Mouse (Mus musculus) brown adipose tissue, adult 24 weeks (tissue): ENCODE data around the gene Hcn1. TPM values are rescaled to one million over a fixed set of nuclear protein-coding genes. Genes with fewer than 3 reads are reported as not detected.

ENCODE experiments used
- H3K27ac ChIP-seq: fragments of 200-500 bp; replicated peaks from 2 replicates; pipeline ENCODE4 v1.5.1; 2012; ENCODE audit warnings: low read depth, mild to moderate bottlenecking, low read length
- H3K4me1 ChIP-seq: fragments of 200-500 bp; 2 replicates; pipeline ENCODE4 v1.6.1; 2012; ENCODE audit warnings: low read length, mixed read lengths; ENCODE audit not compliant: control insufficient read depth, insufficient read depth, insufficient read length
- H3K4me3 ChIP-seq: fragments of 200-500 bp; 2 replicates; pipeline ENCODE4 v1.5.1; 2012; ENCODE audit warnings: low read depth, mild to moderate bottlenecking, low read length, moderate library complexity; ENCODE audit not compliant: insufficient read depth
- polyA plus RNA-seq: library from polyadenylated mRNA; stranded (reverse); fragments of >200 nt; gene quantifications from 2 replicates; pipeline ENCODE4 v1.2.4, GENCODE M21; 2012; ENCODE audit not compliant: missing spikeins, insufficient read depth, insufficient read length

Hcn1 gene
- not detected in 2 replicates for polyA plus RNA-seq

- no peak within 1 kb of the TSS for H3K27ac ChIP-seq
- H3K4me3 ChIP-seq = no peak within 1 kb of the TSS; the same call in 1 of the 2 replicates
- H3K4me1 ChIP-seq = no peaks in the 10 kb centered on the region
Measured at GRCm38 (mm10) chr13:117602181-117602580, at the start of gene Hcn1. Gene Hcn1, plus strand, starts transcription at chr13:117602320.

GRCm38 (mm10) chr13:117567251-117567650 lies 34.9 kb upstream of the Hcn1 start:
- Histone ChIP-seq H3K27ac (no peak overlapping the region), H3K4me3 (no peak overlapping the region), H3K4me1 (no peaks in the 10 kb centered on the region)

- Histone ChIP-seq H3K4me3 (no peak overlapping the region), H3K27ac (no peak overlapping the region), H3K4me1 (no peaks in the 10 kb centered on the region)
Measured at GRCm38 (mm10) chr13:117571747-117572146, 30.4 kb upstream of the Hcn1 start.

- H3K27ac ChIP-seq = no peak overlapping the region
- H3K4me3 ChIP-seq = no peak overlapping the region
- H3K4me1 ChIP-seq = no peaks in the 10 kb centered on the region
Measured at GRCm38 (mm10) chr13:117594494-117595182, 7.5 kb upstream of the Hcn1 start.

GRCm38 (mm10) chr13:117595183-117595532 lies 7.0 kb upstream of the Hcn1 start:
- H3K4me1 ChIP-seq = no peaks in the 10 kb centered on the region
- no peak overlapping the region for H3K27ac ChIP-seq

GRCm38 (mm10) chr13:117601331-117601965 lies 672 bp upstream of the Hcn1 start:
- H3K4me3 ChIP-seq = no peak overlapping the region

More at GRCm38 (mm10) chr13:117595183-117595532, 7.0 kb upstream of the Hcn1 start:
- H3K4me3 ChIP-seq = no peak overlapping the region

GRCm38 (mm10) chr13:117602617-117603358 lies 668 bp downstream of the Hcn1 start:
- H3K4me3 ChIP-seq = no peak overlapping the region; the same call in 1 of the 2 replicates
- no peaks in the 10 kb centered on the region for H3K4me1 ChIP-seq
- H3K27ac ChIP-seq = no peak overlapping the region

More at GRCm38 (mm10) chr13:117601331-117601965, 672 bp upstream of the Hcn1 start:
- H3K27ac ChIP-seq = no peak overlapping the region
- H3K4me1 ChIP-seq = no peaks in the 10 kb centered on the region

GRCm38 (mm10) chr13:117603421-117603820 lies 1.3 kb downstream of the Hcn1 start:
- no peak overlapping the region for H3K4me3 ChIP-seq
- no peak overlapping the region for H3K27ac ChIP-seq
- H3K4me1 ChIP-seq = no peaks in the 10 kb centered on the region

GRCm38 (mm10) chr13:117604073-117604472 lies 2.0 kb downstream of the Hcn1 start:
- Histone ChIP-seq H3K27ac (no peak overlapping the region), H3K4me1 (no peaks in the 10 kb centered on the region), H3K4me3 (no peak overlapping the region)

GRCm38 (mm10) chr13:117604971-117605750 lies 3.0 kb downstream of the Hcn1 start:
- Histone ChIP-seq H3K4me3 (no peak overlapping the region), H3K27ac (no peak overlapping the region), H3K4me1 (no peaks in the 10 kb centered on the region)

GRCm38 (mm10) chr13:117611881-117612280 lies 9.8 kb downstream of the Hcn1 start:
- Histone ChIP-seq H3K4me1 (no peaks in the 10 kb centered on the region), H3K27ac (no peak overlapping the region), H3K4me3 (no peak overlapping the region)

GRCm38 (mm10) chr13:117619544-117619943 lies 17.4 kb downstream of the Hcn1 start:
- Histone ChIP-seq H3K27ac (no peak overlapping the region), H3K4me3 (no peak overlapping the region), H3K4me1 (no peaks in the 10 kb centered on the region)

- no peaks in the 10 kb centered on the region for H3K4me1 ChIP-seq
- H3K27ac ChIP-seq = no peak overlapping the region
- no peak overlapping the region for H3K4me3 ChIP-seq
Measured at GRCm38 (mm10) chr13:117657501-117657900, 55.4 kb downstream of the Hcn1 start.

GRCm38 (mm10) chr13:117658414-117659175 lies 56.5 kb downstream of the Hcn1 start:
- H3K4me1 ChIP-seq = no peaks in the 10 kb centered on the region
- no peak overlapping the region for H3K27ac ChIP-seq
- no peak overlapping the region for H3K4me3 ChIP-seq
